Mouse (Mus musculus) mouse trophoblast stem cell (cell line): ENCODE measurements around the gene Rhox2a.
"Not testable (repeated sequence)": the region's sequence is repeated elsewhere in the genome, so short reads cannot be mapped to it uniquely, and the experiment has no call there.

Experiments used
- in situ Hi-C, 2 experiments: fragments of 300-500 bp; cut with MseI, MboI; formaldehyde crosslinking; loops; 2 replicates in 1 of 2; 3 replicates in 1 of 2; pipeline ENCODE4 v1.15.1; 2025

Rhox2a gene

DNA sequence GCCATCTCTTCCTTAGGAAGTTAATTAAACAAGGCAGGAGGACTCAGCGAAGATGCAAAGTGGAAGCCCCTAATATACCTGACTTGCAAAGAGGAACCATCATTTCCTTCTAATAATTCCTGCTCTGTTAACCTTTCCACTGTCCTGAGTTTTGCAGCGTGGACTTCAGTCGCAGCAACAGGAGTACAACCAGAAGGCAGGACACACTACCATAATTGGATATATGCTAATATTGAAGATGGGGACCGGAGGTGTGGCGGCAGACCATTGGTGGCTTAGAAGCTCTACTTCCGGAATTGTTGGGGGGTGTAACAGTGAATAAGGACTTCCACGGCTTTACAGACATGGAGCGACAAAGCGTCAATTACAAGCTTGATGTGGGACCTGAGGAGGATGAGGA, at the start of gene Rhox2a:
TSS of gene Rhox2a (plus strand) at position 301 of the 400 bp plus-strand sequence.
- in situ Hi-C loops, result not testable (repeated sequence)

DNA sequence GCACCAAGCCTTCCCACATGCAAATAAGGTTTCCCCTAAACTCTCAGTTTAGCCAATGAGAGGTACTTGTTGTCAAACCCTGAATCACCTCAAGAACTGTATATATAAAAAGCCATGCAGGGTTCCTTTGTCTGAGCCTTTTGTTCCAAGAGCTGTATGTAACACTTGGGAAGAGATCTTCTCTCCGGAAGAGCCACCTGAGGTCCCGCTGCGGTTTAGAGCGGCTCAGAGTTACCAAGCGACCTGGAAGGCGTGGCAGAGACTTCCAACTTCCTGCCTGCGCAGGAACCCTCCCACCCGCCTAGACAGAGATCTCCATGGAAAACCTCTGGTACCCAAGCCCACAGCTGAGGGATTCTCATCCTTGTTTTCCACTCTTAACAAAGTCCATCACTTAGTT, 46.1 kb upstream of the Rhox2a start:
- in situ Hi-C loops, result no loop called here

DNA sequence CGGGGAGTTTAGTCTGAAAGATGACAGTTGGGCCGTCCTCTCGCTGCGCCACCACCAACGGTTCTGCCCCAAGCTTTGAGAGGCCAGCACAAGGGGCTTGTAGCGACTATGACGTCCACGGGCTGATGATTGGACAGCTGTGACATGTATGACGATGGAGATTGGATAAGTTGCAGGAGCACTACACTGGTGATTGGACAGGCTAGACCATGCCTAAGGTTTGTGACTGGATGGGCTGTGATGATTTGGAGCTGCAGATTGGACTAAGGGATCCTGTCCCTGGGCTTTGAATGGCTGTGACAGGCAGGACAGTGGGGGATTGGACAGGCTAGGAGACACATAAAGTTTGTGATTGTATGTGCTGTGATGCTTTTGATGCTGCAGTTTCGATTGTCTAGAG, 33.8 kb upstream of the Rhox2a start, which contains the start of gene Gm9:
TSS of gene Gm9 (minus strand) at position 101 of the 400 bp plus-strand sequence.
- in situ Hi-C loops, result no loop called here

DNA sequence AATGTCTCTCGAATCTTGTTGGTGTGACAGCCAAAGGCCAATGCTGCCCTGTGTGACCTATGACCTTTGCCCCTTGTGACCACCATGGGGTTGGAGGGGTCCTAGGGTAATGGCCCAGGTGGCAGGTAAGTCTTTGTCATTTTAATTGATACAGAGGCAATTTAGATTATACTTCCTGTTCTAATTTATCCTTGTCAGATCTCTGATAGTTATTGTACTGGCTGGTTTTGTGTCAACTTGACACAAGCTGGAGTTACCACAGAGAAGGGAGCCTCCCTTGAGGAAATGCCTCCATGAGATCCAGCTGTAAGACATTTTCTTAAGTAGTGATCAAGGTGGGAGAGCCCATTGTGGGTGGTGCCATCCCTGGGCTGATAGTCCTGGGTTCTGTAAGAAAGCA, 22.6 kb upstream of the Rhox2a start, which contains the start of gene Rhox1:
TSS of gene Rhox1 (minus strand) at position 101 of the 400 bp plus-strand sequence.
- in situ Hi-C loops, result not testable (repeated sequence)

DNA sequence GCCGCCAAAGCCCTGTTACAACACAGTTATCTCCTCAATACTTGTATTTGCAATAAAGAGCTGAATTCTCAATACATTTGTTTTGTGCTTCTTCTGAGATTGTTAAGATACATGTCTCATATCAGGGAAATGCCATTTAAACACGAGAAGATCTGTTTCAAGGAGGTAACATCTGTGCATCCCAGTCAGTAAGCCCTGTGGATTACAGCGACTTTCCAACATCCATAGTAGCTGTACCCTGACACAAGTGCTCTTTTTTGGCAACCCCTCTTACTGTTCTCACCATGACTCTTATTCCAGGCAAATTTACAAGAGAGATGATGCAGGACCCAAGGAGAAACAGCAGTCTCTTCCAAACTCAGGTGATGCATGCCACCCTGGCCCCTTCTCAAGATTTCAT, 4.8 kb downstream of the Rhox2a start, which contains the start of gene Rhox3a:
TSS of gene Rhox3a (plus strand) at position 301 of the 400 bp plus-strand sequence.
- in situ Hi-C loops, result not testable (repeated sequence)

DNA sequence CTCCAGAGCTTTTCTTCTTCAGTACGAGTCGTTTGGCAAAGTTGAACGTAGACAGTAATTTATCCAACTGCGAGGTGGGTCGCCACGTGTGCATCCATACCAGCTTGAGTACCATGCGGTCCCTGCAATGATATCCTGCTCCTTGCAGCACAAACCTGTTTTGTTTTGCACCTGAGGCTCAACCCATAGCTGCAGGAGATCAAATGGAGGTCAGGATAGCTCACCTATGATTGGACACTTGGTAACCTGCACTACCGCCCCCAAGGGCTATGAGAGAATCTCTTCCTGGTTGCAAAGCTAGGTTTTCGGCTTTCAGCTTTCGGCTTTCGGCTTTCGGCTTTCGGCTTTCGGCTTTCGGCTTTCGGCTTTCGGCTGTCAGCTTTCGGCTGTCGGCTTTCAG, 20.3 kb downstream of the Rhox2a start, which contains the start of gene Rhox4a:
TSS of gene Rhox4a (plus strand) at position 301 of the 400 bp plus-strand sequence.
- in situ Hi-C loops, result not testable (repeated sequence)
